Mouse (Mus musculus): ENCODE measurements around the gene Trim47.
"Not testable (repeated sequence)": the region's sequence is repeated elsewhere in the genome, so short reads cannot be mapped to it uniquely, and the experiment has no call there.

The Trim47 gene

GRCm38 (mm10) chr11:116107777-116108285 is 19.2 kb downstream of the Trim47 start:
- no peak for DNase-seq (ENCODE audit: low spot score)

- DNase-seq (ENCODE audit: low spot score) = no peak
Observed at GRCm38 (mm10) chr11:116106963-116107776, 19.8 kb downstream of the Trim47 start.

GRCm38 (mm10) chr11:116106154-116106962 is 20.7 kb downstream of the Trim47 start:
- no peak for DNase-seq (ENCODE audit: low spot score)

- DNase-seq (ENCODE audit: low spot score) = no peak
Observed at GRCm38 (mm10) chr11:116105065-116105464, 21.9 kb downstream of the Trim47 start.

GRCm38 (mm10) chr11:116104006-116104646 is 22.9 kb downstream of the Trim47 start:
- DNase-seq (ENCODE audit: low spot score) = peak; percentile 86

- no peak for DNase-seq (ENCODE audit: low spot score)
Observed at GRCm38 (mm10) chr11:116103572-116103971, 23.4 kb downstream of the Trim47 start.

- DNase-seq (ENCODE audit: low spot score) = no peak
Observed at GRCm38 (mm10) chr11:116102472-116102871, 24.5 kb downstream of the Trim47 start.

GRCm38 (mm10) chr11:116101931-116102381 is 25.1 kb downstream of the Trim47 start:
- DNase-seq (ENCODE audit: low spot score) = no peak

GRCm38 (mm10) chr11:116100839-116101238 is 26.2 kb downstream of the Trim47 start:
- no peak for DNase-seq (ENCODE audit: low spot score)

GRCm38 (mm10) chr11:116100385-116100784 is 26.6 kb downstream of the Trim47 start:
- DNase-seq (ENCODE audit: low spot score) = no peak

GRCm38 (mm10) chr11:116099462-116099861 is 27.5 kb downstream of the Trim47 start:
- no peak for DNase-seq (ENCODE audit: low spot score)

- DNase-seq (ENCODE audit: low spot score) = no peak
Observed at GRCm38 (mm10) chr11:116098711-116099460, 28.1 kb downstream of the Trim47 start.

- DNase-seq (ENCODE audit: low spot score) = no peak
Observed at GRCm38 (mm10) chr11:116096213-116097108, 30.5 kb downstream of the Trim47 start.

GRCm38 (mm10) chr11:116095573-116095972 is 31.4 kb downstream of the Trim47 start:
- peak; percentile 70 for DNase-seq (ENCODE audit: low spot score)

GRCm38 (mm10) chr11:116093771-116094565 is 33.0 kb downstream of the Trim47 start:
- peak; percentile 60 for DNase-seq (ENCODE audit: low spot score)

GRCm38 (mm10) chr11:116092959-116093358 is 34.1 kb downstream of the Trim47 start:
- not testable (repeated sequence) for DNase-seq (ENCODE audit: low spot score)

GRCm38 (mm10) chr11:116091591-116091990 is 35.4 kb downstream of the Trim47 start:
- DNase-seq (ENCODE audit: low spot score) = no peak

GRCm38 (mm10) chr11:116089545-116089944 is 37.5 kb downstream of the Trim47 start:
- DNase-seq (ENCODE audit: low spot score) = no peak

- DNase-seq (ENCODE audit: low spot score) = no peak
Observed at GRCm38 (mm10) chr11:116088741-116089394, 38.1 kb downstream of the Trim47 start.

Data from ovary, adult 18-20 months (tissue).